21 mouse cellular contexts compared by ENCODE assay signal in genomic region chr2:11188279-11188678, GRCm38 (mm10). TPM values are rescaled to one million over a fixed set of nuclear protein-coding genes. Genes with fewer than 3 reads are reported as not detected.
DNase-seq lines count a peak whose midpoint lies in the region; ATAC-seq lines count a peak whose summit lies in the region.
"Had no signal": no experiment of that assay in that cellular context is flagged by ENCODE, and none has a peak within 500 bp of the region (broad histone marks: within the 10 kb centered on the region; RNA-seq: fewer than 3 reads in every experiment).

No protein-coding gene starts in this region.

- peak; percentile 27 for ATAC-seq in inflammation-experienced regulatory T-cells, adult 6 months
- ATAC-seq: forebrain, embryonic 16.5 days; intestine, embryonic 15.5 days had no signal

- DNase-seq in 416B (ENCODE audit: low read depth) = peak; percentile 3
- peak; percentile 79 for DNase-seq in CD4-positive helper T cell, adult 2 months (ENCODE audit: low read depth, low spot score)
- peak; percentile 51 for DNase-seq in naive thymus-derived CD4-positive, alpha-beta T cell, adult 2 months (ENCODE audit: low read depth)
- no peak for DNase-seq in right cerebral cortex, postnatal 4 days
- DNase-seq in ovary, postnatal 10 days (ENCODE audit: low spot score) = no peak
- DNase-seq: adrenal gland, postnatal 25 days; cerebellum, adult 11-12 months; cerebellum, adult 9-11 months; heart, postnatal 10 days; kidney, adult 2 months; kidney, postnatal 4 days; layer of hippocampus, postnatal 36 days; left cerebral cortex, postnatal 4 days; lung, embryonic 14.5 days; lung, postnatal 4 days; retina, postnatal 1 day; right cerebral cortex, postnatal 25 days; spleen, adult 18-20 months had no signal

RNA-seq across cellular contexts. Expression of gene Prkcq, which starts 16.4 kb away (rescaled TPM):
- polyA plus RNA-seq in inflammation-experienced regulatory T-cells, adult 6 months (2017; shearing (Covaris generic)) = 100 to 1,000 TPM in 1 of 3 experiments, 10 to 100 TPM in 2; 86.5 to 144 (median 99.9) TPM

Comparison
In these comparisons a context has a peak if more than half of its experiments do, and no peak if none do; other contexts are left out.
1. DNase-seq: peak in 416B (single experiment), CD4-positive helper T cell, adult 2 months (single experiment) and naive thymus-derived CD4-positive, alpha-beta T cell, adult 2 months (single experiment); none in right cerebral cortex, postnatal 4 days (single experiment) and ovary, postnatal 10 days (single experiment).